Mouse (Mus musculus) intestine, embryonic 16.5 days (tissue): ENCODE measurements at regions not wholly inside any gene's neighbourhood (a gene's known extent, or its start where the extent isn't known, plus 50 kb on each side); places are given as distances from the start of the nearest gene placed in this dataset.

ENCODE experiments used
- ATAC-seq: fragments of 200-750 bp; cut with Nextera tagmentation; 2 replicates; pipeline ENCODE4 v1.8.0; 2017; ENCODE audit warnings: moderate TSS enrichment, moderate library complexity
- H3K27ac ChIP-seq: fragments of 300-500 bp; sonication (generic); 2 replicates; pipeline ENCODE4 v1.5.1; 2014; ENCODE audit warnings: mild to moderate bottlenecking, low read length
- H3K27me3 ChIP-seq: fragments of 300-500 bp; sonication (generic); replicated peaks from 2 replicates; pipeline ENCODE4 v1.6.1; 2014; ENCODE audit warnings: low read length, control low read depth, mixed read lengths; ENCODE audit not compliant: control insufficient read depth, insufficient read depth
- H3K36me3 ChIP-seq: fragments of 300-500 bp; sonication (generic); 2 replicates; pipeline ENCODE4 v1.6.1; 2014; ENCODE audit warnings: low read length, control low read depth; ENCODE audit not compliant: control insufficient read depth, insufficient read depth
- H3K4me1 ChIP-seq: fragments of 300-500 bp; sonication (generic); 2 replicates; pipeline ENCODE4 v1.6.1; 2014; ENCODE audit warnings: low read length, control low read depth, mixed read lengths; ENCODE audit not compliant: control insufficient read depth, insufficient read depth
- H3K4me2 ChIP-seq: fragments of 300-500 bp; sonication (generic); 2 replicates; pipeline ENCODE4 v1.6.1; 2014; ENCODE audit warnings: low read depth, low read length, control low read depth
- H3K4me3 ChIP-seq: fragments of 300-500 bp; sonication (generic); 2 replicates; pipeline ENCODE4 v1.5.1; 2014; ENCODE audit warnings: mild to moderate bottlenecking, low read length
- H3K9ac ChIP-seq: fragments of 300-500 bp; sonication (generic); 2 replicates; pipeline ENCODE4 v1.6.1; 2014; ENCODE audit warnings: low read depth, low read length
- H3K9me3 ChIP-seq: fragments of 300-500 bp; sonication (generic); 2 replicates; pipeline ENCODE4 v1.6.1; 2016; ENCODE audit warnings: low read length, control low read depth; ENCODE audit not compliant: control insufficient read depth
- WGBS: fragments of 180-500 bp; shearing (Covaris S2); extraction: QIAGEN DNeasy Blood & Tissue Kit; methylation state at CpG from one replicate; pipeline ENCODE4 v1.1.7; 2014; 5-methylcytosine and 5-hydroxymethylcytosine counted together

DNA sequence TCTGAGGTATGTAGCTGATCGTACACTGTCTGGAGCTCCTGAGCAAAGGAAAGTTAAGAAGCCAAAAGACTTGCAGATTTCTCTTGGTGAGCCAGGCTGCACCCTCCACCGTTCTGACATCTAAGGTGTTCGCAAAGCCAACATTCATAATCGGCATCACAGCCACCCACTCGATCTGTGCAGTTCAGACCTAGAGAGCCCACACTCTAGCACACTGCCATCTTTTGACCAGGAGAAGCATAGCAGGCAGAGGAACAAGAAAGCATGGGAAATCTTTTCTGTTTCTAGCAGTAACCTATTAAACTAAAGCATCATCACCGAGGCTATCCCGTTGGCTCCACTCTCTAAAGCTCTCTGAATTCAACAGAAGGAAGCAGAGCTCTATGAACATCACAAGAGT, 59.2 kb downstream of the Areg start:
- no peaks in the 10 kb centered on the region for H3K9me3 ChIP-seq
- ATAC-seq = no peak
- WGBS = 38% methylated on average over 7 of the region's 7 CpGs

DNA sequence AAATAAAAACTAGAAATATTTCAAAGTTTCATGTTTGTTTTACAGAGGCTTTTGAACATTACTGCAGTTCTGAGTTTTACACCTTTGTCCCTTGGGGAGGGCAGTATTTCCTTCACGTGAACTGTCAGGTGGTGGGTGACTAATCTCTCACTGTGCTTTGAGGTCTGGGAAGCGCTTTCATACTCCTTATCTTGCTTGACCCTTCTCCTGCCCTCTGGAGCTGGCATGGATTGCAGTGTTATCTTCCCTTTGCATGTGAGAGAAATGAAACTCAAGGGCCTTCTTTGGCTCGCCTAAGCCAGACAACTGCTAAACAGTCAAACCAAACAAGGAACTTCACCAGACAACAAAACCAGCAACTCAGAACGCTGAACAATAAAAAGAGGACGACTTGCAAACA, 61.0 kb downstream of the Areg start:
- ATAC-seq = peak; percentile 92
- Histone ChIP-seq H3K4me3 (no peak overlapping the region), H3K4me1 (no peaks in the 10 kb centered on the region), H3K27me3 (no peaks in the 10 kb centered on the region), H3K9me3 (no peaks in the 10 kb centered on the region), H3K36me3 (no peaks in the 10 kb centered on the region), H3K27ac (peak overlapping the region; percentile 23), H3K4me2 (no peak overlapping the region), H3K9ac (no peak overlapping the region)
- 38% methylated on average over 5 of the region's 5 CpGs for WGBS

More for the DNA sequence above, 59.2 kb downstream of the Areg start:
- no peak overlapping the region for H3K27ac ChIP-seq
- H3K36me3 ChIP-seq = no peaks in the 10 kb centered on the region
- H3K27me3 ChIP-seq = no peaks in the 10 kb centered on the region
- no peak overlapping the region for H3K4me3 ChIP-seq
- no peak overlapping the region for H3K9ac ChIP-seq
- H3K4me1 ChIP-seq = no peaks in the 10 kb centered on the region
- no peak overlapping the region for H3K4me2 ChIP-seq

DNA sequence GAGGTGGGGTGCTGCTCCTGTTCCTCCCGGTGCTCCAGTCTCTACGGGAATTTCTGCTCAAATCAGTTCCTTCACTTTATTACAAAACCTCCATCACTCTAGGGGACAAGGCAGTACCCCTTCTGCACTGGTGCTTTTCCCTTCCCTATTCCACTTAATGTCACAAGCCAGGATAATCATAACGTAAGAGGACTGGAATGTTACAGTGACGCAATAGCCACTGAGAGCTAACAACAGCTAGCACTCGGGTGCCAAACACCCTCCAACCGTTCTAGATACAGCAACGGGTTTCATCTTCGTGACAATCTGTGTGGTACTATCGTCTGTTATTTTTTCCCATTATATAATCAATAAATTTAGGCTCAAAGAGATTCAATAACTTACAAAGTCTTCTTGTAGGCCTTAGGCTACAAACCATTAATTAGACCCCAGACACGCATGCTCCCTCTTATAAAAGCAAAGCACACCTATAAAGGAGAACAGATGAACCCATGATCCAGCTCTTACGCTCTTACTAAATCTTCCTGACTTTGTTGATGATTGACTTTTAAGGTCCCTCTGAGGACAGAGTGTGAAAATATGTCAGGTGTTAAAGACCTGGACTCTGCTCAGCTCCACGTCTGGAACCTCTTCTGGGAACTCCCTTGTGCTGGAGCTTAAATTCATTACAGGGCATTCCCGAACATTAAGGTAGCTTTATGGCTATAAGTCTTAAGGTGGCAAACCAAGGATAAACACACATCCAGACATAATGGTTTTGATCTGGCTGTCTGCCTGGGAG, 65.0 kb downstream of the Areg start:
- Histone ChIP-seq H3K27ac (no peak overlapping the region), H3K9me3 (no peaks in the 10 kb centered on the region), H3K4me3 (no peak overlapping the region), H3K27me3 (no peaks in the 10 kb centered on the region), H3K4me2 (no peak overlapping the region), H3K4me1 (peaks cover 3% of the 10 kb centered on the region; the same call in 1 of the 2 replicates), H3K9ac (no peak overlapping the region), H3K36me3 (no peaks in the 10 kb centered on the region)
- peak; percentile 61 for ATAC-seq
- WGBS = 73% methylated on average over 13 of the region's 13 CpGs

DNA sequence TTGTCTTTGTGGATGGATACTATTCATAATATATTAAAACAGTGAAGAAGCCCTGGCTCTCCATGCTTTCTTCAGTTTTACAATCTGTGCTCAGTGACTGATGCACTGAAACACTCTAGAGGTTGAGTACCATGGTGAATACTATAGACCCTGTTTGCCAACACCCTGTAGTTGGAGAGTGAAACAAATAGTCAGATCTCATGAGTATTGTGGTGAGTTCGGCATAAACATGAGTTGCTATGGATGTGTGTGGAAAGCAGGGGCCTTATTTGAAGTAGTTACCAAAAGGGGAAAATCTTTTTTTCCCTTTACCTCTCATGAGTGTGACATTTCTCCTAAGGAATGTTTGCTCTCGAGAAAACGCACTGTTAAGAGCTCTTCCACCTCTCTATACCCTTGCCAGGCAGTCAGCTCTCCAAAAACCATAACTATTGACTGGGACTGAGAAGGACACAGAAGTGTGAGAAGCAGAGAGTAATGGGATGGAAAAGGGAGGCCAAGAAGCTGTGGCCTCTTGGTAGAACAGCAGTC, 66.0 kb downstream of the Areg start:
- no peak for ATAC-seq

DNA sequence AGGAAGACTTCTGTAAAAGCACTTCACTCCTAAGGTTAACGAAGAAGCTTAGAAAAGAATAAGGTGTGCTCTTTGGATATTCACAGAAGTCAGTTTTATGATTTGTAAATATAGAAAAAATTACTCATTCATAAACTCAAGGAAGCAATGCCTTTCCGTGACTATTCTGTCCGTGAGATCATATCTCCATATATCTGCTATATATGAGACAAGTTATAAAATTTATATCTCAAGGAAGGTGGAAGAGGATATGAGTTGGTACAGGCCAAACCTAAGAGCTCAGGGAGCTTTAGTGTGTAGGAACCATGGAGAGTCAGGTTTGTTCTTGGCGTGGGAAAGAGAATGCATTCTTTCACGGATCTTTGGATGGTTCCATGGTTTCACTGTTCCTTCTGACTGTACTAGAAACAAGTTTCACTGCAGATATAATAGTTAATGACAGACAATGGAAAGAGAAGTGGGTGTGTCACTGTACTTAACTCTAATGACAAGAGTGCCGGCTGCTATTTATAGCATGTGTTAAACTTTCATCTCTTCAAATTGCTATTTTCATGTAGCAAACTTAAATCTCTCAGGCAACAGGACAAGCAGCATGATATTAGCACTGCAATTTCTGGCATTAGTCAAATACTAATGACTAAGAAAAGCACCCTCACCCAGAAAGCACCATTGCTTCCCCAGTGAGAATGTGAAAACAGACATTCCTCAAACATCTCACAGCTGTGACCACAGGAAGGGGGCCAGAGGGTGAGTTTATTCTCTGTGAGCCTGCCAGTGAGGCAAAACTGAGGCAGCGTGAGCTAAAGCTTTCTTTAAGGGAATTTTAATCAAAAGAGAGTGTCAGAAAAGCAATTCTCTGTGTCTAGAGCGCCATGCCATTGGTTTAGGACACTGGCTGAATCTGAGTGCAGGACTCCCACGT, 67.4 kb downstream of the Areg start:
- Histone ChIP-seq H3K4me1 (peaks cover 3% of the 10 kb centered on the region; the same call in 1 of the 2 replicates), H3K27ac (peak overlapping the region; percentile 40), H3K9me3 (no peaks in the 10 kb centered on the region), H3K4me3 (no peak overlapping the region), H3K36me3 (no peaks in the 10 kb centered on the region), H3K9ac (no peak overlapping the region), H3K4me2 (no peak overlapping the region), H3K27me3 (no peaks in the 10 kb centered on the region)
- peak; percentile 79 for ATAC-seq
- 57% methylated on average over 9 of the region's 9 CpGs for WGBS

More for the DNA sequence above, 66.0 kb downstream of the Areg start:
- Histone ChIP-seq H3K9me3 (no peaks in the 10 kb centered on the region), H3K4me1 (peaks cover 3% of the 10 kb centered on the region; the same call in 1 of the 2 replicates), H3K4me3 (no peak overlapping the region), H3K27ac (no peak overlapping the region), H3K27me3 (no peaks in the 10 kb centered on the region), H3K4me2 (no peak overlapping the region), H3K9ac (no peak overlapping the region), H3K36me3 (no peaks in the 10 kb centered on the region)
- 81% methylated on average over 3 of the region's 3 CpGs for WGBS

DNA sequence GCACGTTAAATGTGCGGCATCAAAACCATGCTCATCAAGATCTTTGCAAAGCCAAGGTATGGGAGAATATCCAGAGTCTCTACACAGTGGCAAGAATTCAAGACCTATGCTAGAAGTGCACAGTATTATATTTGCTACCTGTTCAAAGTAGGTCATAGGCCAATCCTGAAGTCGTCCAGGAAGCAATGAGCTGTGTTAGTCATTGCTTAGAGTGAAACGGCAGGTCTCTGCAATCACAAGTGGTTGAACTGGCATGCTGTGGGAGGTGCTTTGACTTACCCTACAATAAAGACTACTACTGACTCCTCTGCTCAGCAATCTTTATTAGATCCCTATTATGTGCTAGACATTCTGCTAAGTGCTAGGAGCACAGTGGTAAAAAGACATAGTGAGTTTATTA, 80.8 kb downstream of the Areg start:
- 74% methylated on average over 4 of the region's 4 CpGs for WGBS
- H3K4me2 ChIP-seq = no peak overlapping the region
- no peak overlapping the region for H3K9ac ChIP-seq
- H3K27me3 ChIP-seq = no peaks in the 10 kb centered on the region
- ATAC-seq = peak; percentile 84
- H3K27ac ChIP-seq = no peak overlapping the region
- H3K36me3 ChIP-seq = no peaks in the 10 kb centered on the region
- H3K4me3 ChIP-seq = no peak overlapping the region
- H3K4me1 ChIP-seq = no peaks in the 10 kb centered on the region
- no peaks in the 10 kb centered on the region for H3K9me3 ChIP-seq

DNA sequence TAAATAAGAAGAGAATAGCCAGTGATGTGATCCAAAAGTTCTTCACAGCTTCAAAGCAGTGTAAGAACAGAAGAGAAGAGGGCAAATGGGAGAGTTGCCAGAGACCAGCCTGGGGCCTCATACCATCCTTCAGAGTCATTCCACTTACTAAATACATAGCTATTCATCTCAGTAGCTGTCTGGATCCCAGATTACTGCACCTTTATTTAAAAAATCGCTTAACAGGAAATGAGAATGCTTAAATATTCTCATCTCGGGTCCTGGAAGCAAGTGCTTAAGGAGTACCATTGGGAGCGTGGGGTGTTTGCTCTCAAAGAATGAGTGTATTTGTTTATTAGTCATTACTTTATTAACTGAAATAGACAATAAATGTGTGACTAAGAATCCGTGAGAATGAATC, 102.3 kb downstream of the Areg start:
- no peak for ATAC-seq
- no peak overlapping the region for H3K27ac ChIP-seq
- WGBS = 46% methylated on average over 4 of the region's 4 CpGs

DNA sequence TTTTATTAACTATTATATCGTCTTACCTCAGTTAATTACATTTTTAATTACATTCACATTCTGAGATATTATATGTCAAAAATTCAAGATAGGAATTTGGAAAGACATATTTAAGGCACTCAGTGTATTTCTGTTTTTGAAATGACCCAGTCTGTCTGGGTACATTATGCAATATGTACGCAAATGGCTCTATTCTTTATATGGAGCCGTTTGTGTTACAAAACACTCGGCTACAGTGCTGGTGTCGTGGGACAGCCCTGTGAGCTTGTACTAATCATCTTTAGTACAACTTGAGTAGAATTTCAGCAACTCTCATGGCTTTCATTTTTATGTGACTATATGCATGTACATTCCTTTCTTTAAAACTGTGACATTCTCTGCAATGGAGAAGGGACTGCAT, 108.0 kb downstream of the Areg start:
- Histone ChIP-seq H3K4me2 (no peak overlapping the region), H3K4me3 (no peak overlapping the region), H3K9me3 (no peaks in the 10 kb centered on the region), H3K4me1 (no peaks in the 10 kb centered on the region), H3K27me3 (no peaks in the 10 kb centered on the region), H3K9ac (no peak overlapping the region), H3K36me3 (no peaks in the 10 kb centered on the region), H3K27ac (no peak overlapping the region)
- WGBS = 91% methylated on average over 5 of the region's 5 CpGs
- ATAC-seq = no peak

More for the DNA sequence above, 102.3 kb downstream of the Areg start:
- no peaks in the 10 kb centered on the region for H3K9me3 ChIP-seq
- no peaks in the 10 kb centered on the region for H3K4me1 ChIP-seq
- H3K27me3 ChIP-seq = no peaks in the 10 kb centered on the region
- H3K9ac ChIP-seq = no peak overlapping the region
- no peaks in the 10 kb centered on the region for H3K36me3 ChIP-seq
- no peak overlapping the region for H3K4me2 ChIP-seq
- H3K4me3 ChIP-seq = no peak overlapping the region

DNA sequence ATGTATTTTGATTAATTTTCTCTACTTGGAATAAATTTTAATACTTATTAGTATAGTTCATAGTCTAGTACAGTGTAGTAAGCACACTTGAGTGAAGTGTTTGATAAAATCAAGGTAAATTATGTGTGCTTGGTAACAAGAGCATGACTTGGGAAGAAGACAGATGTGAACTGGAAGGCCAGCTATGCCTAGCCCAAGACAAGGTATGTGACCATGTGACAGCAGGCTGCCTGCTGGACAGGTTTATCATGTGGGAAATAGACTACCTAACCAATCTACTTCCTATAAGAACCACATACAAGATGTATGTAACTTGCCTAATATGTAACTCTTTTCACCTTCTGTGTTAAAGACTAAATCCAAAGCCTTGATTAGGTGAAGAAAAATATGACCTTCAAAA, 122.5 kb downstream of the Areg start:
- no peak overlapping the region for H3K4me3 ChIP-seq
- no peak overlapping the region for H3K4me2 ChIP-seq
- H3K9me3 ChIP-seq = no peaks in the 10 kb centered on the region
- H3K4me1 ChIP-seq = no peaks in the 10 kb centered on the region
- no peaks in the 10 kb centered on the region for H3K36me3 ChIP-seq
- H3K9ac ChIP-seq = no peak overlapping the region
- no peaks in the 10 kb centered on the region for H3K27me3 ChIP-seq
- no peak for ATAC-seq
- no peak overlapping the region for H3K27ac ChIP-seq
